Mouse (Mus musculus): ENCODE results near the gene Gtpbp8.

The Gtpbp8 gene

DNA sequence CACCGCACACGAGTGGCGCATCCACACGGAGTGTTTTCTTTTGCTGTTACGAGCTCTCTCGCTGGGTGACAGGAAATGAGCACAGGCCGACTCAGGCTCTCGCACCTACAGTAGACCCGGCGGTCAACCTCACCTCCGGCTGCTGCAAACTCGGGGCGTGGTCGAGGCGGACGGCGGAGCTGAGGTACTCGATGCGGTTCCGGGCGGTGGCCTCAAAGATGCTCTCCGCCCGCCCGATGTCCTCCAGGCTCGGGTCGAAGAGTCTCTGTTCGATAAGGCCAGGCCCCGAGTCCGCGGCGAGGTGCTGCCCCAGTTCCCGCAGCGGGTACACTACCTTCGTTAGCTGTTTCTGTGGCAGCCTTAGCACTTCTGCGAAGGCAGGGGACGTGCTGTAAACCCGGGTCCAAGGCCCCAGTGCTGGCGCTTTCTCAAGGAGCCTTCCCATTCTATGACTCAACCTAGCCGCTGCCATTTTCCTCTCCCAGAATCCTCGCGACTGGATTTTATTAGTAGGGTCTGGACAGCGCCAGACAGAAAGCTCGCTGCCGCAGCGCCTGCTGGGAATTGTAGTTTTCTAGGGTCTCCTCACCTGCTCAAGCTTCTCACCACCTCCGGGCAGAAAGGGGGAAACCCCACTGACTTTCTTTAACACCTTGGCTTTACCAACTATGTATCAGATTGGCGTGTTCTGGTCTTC is at the start of gene Gtpbp8:
Gtpbp8 (minus strand) TSS at position 498 of the 697 bp plus-strand sequence.
- DNase-seq = peak; percentile 89 to 91

DNA sequence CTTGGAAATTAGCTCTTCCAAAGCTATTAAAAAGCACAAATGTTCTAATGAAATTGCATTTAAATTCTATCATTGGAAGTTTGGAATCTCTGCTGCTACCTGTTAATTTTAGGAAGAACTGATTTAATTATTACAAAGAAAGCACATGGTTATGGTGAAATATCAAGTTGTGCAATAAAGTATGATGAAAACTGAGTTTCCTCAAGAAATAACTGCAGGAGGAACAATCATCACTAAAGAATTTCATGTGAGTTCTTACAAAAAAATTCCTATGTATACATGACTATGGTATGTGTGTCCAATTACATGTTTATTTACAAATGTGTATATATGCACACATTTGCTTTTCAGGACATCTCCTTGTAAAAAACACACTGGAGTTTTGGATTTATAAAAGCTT is 48.3 kb upstream of the Gtpbp8 start:
- no peak for DNase-seq

DNA sequence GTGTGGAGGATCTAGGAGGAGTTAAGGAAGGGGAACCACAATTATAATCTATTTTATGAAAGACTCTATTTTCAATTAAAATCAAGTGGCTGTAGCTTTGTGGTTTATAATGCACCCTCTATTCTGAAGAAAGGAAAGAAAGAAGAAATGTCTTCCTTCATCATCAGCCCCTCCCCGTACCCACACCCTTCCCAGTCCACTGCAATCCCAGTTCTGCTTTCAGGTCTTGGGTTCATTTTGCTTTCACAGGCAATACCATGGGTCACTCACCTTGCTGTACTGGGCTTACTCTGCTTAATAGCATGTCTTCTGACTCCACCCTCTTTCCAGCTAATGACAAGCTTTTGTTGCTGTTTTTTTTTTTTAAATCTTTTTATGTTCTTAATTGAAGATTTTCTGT is 40.8 kb upstream of the Gtpbp8 start:
- no peak for DNase-seq

DNA sequence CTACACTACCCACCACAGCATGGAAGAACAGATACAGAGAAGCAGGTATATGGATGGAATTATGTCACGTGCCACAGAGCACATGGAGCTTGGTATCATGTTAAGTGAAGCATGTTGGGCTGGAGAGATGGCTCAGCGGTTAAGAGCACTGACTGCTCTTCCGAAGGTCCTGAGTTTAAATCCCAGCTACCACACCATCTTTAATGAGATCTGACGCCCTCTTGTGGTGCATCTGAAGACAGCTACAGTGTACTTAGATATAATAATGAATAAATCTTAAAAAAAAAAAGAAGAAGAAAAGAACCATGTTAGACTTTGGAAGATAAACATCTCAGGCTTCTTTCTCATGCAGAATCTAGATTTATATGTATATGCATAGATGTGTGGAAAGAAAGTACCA is 34.6 kb upstream of the Gtpbp8 start:
- DNase-seq = no peak

DNA sequence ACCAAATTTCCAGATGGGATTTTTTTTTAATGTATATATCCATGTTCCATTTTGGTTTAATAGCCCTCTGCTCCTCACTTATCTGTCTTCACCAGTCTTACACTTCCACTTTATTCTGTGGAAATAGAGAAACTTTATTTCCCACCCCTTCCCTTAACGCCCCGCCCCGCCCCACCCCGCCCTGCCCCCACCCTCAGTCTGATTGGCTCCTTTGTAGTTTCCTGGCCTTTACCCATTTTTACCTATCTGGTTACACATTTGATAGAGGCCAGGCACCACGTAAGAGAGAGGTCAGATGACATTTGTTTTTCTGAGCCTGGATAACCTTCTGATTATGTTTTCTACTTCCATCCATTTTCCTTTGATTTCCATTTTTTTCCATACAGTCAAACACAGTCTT is 33.3 kb upstream of the Gtpbp8 start:
- no peak for DNase-seq

DNA sequence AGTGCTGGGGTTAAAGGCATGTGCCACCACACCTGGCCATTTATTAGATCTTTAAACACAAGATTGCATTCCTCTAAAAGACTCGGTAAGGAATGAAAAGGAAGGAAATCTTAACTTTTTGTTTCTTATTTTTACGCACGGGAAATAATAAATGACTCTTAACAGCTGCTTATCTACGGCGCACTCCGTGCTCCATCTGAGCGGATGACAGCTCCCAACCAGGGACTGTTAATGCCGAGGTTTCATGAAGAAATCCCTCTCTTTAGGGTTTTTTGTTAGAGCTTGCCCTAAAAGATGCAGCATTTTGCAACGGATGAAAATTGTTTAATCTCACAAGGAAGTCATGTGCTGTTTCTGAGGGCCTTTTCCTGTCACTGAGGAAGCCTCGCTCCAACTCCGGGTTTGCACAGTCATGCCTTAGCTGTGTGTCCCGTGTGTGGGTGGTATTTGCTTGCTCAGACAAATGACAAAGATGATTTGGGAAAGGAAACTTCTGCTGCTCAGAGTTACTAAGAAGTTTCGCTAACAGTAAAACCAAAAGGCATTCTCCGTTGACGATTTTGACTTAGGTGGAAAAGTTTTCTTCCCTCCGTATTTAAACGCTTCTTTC is 32.5 kb upstream of the Gtpbp8 start:
- peak; percentile 39 to 46 for DNase-seq

DNA sequence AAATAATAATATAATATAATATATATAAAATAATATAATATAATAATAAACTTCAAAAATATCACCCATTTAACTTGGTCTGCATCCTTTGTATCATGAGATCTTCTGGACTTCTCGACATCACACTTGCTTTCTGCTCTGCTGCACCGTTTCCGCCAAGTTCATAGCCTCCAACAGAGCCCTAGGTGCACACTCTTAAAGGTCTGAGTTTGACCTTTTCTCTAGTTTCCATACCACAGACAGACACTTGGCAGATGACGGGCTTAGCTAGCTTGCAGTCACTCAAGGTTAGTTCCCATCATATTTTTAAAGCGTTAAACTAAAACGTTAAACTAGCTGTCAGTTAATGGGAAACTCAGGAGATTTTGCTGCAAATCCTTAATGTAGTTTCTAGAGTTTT is 28.0 kb upstream of the Gtpbp8 start:
- no peak for DNase-seq

DNA sequence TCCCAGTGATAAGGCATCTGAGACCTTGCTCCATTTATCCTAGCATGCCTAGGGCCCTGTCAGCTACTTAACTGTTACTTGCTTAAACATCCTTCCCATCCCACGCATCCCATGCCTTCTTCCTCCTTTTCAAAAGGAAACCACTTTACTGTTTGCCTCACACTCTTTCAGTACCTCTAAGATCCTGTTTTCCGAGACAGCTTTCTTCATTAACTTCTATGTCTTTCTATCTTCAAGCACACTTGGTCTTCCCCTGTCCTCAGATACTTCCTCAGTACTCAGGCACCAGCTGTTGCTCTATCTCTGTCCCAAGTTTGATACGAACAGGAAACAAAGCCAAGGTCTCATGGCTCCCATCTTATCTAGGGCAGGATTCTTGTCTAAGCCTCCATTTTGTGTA is 27.5 kb upstream of the Gtpbp8 start:
- no peak for DNase-seq

DNA sequence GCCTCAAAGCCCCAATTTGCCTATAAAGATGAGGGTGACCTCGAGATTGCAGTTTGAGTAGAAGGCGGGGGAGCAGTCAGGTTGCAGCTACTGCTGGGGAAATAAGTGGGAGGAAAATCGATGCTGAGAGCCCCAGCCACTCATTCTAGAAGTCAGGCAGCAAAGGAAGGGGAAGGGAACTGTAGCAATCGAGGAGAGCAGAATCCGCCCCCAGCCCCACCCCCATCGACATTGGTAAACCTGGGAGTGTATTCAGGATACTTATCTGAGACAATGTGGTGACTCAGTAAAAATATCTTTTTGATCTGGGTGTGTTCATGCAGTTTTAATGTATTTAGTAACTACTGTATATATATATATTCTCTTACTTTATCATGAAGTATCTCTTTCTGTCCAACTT is 26.4 kb upstream of the Gtpbp8 start:
- DNase-seq = no peak

DNA sequence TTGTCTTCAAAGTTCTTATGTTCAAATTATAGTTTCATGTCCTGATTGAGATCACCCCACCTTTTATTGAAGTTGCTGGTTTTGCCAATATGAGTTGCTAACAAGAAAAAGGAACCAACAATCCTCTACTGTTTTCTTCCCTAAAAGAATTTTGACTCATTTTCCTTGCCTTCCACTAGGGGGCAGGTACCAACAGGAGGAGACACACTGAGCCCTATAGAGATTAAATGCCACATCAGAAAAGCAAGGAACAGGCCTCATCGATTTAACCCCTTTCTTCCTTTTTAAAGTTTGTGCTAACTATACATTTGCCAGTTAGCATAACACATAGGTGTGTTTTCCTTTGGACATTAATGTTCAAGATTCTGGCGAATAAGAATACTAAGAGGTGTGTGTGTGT is 21.8 kb upstream of the Gtpbp8 start:
- DNase-seq = no peak

DNA sequence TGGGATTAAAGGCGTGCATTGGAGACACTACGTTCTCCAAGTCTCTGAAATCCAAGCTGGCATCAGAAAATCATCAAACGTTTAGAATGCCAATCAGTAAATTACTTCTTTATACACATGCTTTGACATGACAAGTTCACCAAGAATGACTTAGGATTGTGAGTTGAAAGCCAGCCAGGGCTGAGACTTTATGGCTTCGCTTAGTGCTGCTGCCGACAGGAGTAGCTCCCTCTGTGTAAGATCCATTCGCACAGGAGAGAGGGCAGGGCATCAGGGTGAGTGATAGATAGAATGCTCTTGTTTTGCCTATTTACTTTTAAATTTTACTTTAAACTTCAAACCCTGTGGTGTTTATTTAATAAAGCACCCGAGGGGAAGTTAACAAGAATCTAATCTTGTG is 21.3 kb upstream of the Gtpbp8 start:
- no peak for DNase-seq

DNA sequence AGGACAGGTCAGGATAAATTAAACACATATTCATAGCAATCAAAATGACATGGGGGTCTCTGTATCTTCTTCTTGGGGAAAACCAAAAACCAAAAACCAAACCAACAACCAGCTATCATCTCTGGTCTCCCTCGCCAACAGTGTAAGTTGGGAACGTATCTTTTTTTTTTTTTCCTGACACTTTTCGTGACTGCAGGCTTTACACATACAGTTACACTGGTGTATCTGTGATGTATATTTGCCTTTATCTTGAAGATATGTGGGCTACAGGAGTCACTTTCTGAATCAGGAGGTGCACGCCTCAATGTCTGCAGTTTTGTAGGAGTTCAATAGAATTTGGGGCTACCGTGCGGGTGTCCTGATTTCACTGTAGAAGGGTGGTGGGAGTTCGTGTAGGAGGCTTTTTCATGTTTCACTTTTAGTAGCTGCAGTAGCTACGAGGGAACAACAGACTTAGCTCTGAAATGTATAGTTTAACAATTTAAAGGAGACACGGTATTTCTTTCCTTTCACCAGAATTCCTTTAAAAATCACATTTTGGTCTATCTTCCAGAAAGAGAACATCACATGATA is 20.2 kb upstream of the Gtpbp8 start:
- DNase-seq = no peak

DNA sequence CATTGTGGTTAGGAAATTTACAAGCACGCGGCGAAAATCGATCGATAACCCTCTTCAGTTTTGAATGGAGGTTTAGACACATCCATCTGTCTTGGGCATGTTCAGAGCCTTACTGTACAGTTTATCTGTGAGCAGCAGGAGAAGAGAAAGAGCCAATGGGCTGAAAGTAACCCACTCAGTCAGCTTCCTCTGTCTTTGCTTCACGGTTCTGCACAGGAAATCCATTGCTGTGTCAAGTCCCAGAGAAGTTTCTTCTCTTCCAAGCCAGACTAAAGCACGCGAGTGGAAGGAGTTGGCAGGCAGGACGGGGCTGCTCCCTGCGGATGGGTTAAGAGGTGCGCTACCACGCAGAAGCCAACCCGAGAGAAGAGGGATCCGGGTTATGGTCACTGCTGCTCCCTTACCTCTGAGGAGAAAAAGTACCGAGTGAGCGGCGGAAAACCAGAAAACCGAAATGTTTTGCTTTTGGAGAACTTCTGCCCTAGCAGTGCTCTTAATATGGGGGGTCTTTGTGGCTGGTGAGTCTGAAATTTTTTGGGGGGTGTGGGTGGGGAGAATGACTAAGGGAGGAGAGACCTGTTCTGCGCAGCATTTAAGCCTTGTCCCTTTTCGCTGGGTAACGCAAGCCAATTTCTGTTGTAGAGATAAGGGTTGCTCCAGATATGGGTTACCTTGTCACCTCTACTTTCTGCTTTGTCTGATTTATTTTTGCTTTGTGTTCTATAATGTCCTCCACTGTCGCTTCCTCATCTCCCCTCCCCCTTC is 19.6 kb upstream of the Gtpbp8 start, which contains the start of gene Cd200r1:
Cd200r1 (plus strand) TSS at position 182 of the 765 bp plus-strand sequence.
- no peak for DNase-seq

DNA sequence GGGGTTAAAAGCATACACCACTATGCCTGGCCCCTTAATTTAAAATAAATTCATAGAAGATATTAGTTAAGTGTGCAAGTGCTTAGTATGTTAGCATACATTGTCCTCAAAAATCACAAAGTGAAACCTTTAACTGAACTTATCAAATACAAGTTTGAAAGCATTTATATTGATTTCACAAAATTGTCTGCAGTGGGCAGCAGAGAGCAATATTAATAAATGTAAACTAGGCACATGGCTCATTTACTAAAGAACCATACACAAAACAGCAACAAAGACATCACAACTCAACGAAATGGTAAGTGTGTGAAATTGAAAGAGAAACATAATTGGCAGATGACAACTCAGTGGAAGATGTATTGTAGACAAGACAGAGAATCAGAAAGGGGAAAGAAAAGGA is 15.6 kb upstream of the Gtpbp8 start:
- no peak for DNase-seq

DNA sequence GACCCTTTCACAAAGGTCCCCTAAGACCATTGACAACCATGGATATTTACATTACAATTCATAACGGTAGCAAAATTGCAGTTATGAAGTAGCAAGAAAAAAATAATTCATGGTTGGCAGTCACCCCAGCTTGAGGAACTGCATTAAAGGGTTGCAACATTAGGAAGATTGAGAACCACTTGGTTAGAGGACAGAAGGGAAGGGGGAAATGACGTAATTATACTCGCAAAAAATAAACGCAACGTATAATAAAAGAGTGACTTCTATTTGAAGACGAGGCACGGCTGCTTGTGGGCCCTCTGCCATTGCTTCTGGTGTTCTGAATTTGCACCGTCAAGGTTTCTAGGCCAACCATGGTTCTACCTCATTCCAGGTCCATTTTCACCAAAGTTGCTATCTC is 11.5 kb upstream of the Gtpbp8 start:
- DNase-seq = no peak

DNA sequence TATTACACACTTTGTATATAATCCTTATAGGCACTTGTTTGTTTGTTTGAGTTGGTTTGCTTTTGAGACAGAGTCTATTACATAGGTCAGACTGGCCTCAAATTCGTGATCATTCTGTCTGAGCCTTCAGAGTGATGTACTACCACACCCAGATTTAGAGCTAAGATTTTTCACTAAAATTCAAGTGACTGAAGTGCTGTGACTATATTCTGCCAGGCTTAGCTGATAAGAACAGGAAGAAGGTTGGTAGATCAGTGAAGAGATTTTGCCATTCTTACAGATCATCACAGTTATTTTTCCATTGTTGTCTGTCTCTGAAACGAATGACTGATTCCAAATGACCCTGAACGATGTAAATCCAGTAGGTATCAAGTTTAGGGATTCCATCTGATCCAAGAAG is 1.8 kb upstream of the Gtpbp8 start:
- no peak for DNase-seq

DNA sequence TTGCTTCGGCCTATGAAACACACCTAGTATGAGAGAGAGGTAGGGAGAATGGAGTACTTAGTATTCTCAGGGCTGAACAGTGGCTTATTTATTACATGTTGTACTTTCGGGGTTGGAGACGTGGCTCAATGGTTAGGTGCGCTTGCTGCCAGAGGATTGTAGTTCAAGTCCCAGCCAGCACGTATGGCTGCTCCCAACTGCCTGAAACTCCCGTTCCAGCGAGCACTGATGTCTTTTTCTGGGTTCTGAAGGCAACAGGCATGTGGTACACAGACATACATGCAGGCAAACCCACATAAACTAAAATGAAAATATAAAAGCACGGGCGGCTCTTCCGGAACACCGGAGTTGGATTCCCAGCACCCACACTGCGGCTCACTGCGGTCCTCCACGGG is 695 bp downstream of the Gtpbp8 start:
- peak in 1 of 2 experiments; percentile 9 for DNase-seq

DNA sequence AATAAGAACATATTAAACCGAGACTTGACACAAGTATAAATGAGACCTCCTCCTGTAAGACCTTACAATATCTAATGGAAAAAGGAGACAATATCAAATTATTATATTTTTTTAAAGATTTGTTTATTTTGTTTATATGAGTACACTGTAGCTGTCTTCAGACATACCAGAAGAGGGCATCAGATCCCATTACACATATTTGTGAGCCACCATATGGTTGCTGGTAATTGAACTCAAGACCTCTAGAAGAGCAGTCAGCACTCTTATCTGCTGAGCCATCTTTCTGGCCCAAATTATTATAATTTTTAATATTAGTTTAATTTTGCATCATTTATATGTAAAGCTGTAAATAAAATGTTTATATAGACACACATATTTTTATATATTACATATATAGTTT is 3.4 kb downstream of the Gtpbp8 start:
- DNase-seq = no peak

DNA sequence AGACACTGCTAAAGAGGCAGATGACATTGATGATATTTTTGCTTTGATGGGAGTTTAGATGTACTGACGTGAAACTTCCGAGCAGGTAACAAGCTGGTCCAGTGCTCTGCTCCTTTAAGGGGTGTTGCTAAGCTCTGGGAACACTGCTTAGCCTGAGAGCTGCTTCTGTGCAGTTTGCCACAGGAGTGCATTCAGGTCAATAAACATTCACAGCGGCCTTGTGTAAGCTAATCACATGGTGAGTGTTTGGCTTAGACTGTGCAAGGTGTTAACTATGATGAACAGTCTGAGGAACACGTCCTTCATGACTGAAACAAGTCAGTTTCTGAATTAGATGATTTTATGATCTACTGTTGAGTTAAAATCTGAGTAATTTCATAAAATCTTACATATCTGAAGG is 10.0 kb downstream of the Gtpbp8 start:
- peak in 1 of 2 experiments; percentile 21 for DNase-seq

DNA sequence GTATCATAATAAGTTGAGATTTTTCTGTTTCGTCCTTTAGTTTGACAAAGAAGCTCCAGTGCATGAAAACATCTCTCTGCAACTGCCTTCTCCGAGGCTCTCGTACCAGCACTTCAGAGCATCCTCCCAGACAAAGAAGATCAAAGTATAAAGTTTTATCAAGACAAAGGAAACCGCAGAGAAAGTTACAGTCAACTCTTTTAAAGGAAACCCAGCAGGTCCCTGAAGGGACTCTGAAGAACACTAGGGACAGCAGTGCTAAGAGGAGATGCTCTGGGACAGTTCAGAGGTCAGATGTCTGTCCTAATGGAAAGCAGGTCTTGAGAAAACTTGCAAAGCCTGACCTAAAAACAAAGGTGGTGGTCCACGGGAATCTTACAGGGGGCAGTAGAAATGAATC is 10.5 kb downstream of the Gtpbp8 start:
- DNase-seq = no peak

DNA sequence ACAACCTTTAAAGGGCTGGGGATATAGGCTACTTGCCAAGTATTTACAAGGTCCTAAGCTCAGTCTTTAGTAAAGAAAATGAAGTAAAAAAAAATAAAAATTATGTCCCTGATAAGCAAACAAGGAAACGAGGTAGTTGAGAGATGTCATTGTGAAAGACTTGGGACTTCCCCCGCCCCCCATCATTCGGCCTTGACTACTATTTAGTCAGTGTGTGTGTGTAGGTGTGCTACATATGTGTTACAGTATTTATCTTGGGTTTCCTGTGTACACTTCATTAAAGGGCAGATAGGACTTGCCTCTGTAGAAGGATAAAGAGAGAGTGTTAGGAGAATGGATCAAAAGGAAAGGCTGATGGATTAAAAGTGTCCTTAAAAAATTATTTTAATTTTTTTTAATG is 12.1 kb downstream of the Gtpbp8 start:
- no peak for DNase-seq

DNA sequence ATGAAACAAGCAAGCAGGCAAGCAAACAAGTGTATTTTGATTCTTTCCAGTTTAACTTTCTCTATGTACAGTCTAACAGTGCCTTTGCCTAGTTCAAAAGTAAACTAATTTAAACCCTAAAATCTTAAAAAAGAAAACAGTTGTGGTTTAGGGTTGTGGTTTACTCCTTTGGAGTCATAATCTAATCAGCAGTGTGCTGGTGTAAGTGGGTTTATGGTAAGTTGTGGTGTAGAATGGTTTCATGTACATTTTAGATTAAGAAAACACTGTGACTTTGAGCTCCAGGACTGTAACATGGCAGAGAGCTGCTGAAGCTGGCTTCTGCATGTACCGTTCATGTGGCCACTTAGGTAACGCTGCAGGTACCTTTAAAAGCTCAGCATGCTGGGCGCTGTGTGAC is 18.6 kb downstream of the Gtpbp8 start:
- DNase-seq = no peak

DNA sequence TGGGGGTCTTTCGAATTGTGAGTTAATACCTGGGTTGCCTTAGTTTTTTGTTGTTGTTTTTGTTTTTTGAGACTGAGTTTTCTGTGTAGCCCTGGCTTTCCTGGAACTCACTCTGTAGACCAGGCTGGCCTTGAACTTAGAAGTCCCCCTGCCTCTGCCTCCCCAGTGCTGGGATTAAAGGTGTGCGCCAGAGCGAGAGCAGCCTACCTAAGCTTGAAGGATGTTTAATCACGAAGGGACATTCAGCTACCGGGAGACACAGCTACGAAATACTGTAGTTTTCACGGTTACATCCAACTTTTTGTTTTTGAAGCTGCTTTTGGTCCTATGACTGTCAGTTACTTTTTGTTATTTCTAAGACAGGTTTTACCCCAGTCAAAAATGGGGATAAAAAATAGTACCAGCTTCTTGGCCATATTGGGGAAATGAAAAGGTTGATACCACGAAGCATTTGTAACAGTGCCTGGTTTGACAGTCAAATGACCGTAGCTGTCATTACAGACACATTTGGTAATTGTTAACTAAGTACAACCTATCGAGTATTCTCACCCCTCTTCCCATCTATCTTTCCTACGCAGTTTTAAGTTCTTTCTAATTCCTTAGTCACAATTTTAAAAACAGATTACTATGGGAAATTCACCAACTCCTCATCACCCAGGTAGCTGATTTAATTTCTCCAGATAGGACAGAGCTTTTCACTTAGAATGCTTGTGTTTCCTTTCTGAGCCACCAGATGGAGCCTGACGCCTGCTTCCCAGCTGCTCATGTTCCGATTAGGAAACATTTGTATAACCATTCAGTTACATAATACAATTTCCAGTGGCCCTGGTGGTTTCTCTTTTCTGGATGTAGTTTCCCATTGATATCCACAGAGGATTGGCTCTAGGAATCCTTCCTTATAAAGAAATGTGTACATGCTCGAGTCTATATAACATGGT is 20.6 kb downstream of the Gtpbp8 start:
- DNase-seq = peak; percentile 73 to 83

Data from lung, adult 18-20 months (tissue).